ENCODE assay signal across 8 mouse cellular contexts in the genomic region with DNA sequence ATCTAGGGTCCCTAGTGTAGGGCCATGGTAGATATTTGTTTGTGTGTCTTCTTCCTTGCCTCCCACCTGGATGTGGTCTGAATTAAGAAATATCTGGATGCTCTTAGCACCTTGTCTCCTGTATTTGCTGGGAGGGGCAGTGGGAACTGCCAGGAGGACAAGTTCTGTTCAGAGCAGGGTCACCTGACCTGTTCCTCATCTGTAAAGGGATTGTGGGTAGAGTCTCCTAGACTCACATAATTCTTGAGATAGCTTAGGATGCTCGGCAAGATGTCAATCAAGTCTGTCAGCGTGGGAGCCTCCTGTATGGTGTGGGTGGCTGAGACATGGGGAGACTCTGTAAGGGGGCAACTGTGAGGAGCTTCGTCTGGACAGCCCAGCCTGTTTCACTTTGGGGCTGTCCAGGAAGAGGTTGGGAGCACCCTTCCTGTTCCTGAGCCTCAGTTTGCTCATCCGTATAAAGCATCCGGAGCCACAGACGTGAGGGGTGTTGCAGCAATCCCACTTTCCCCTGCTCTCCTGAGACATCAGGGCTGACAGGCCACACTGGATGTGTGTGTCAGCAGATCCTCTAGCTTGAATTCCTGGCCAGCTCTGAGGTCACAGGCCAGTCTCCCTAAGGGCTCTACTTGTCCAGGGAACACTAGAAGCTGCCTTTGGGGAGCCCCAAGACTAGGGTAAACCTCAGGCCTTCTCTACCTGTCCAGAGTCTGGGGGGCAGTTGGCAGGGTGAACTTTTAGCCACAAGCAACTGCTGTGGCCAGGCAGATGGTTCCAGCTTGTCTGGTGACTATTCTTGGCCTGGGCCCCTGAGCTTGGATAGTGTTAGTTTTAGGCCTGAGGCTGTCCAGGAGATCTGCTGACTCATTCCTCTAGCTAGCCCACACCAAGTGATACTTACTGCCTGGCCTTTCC. TPM values are rescaled to one million over a fixed set of nuclear protein-coding genes. Genes with fewer than 3 reads are reported as not detected.
DNase-seq lines count a peak whose midpoint lies in the region; ATAC-seq lines count a peak whose summit lies in the region.

No protein-coding gene starts in this region.

- H3K9me3 ChIP-seq in erythroblast, embryonic 14.5 days (ENCODE audit: control insufficient read depth, low read length): no peaks in the 10 kb centered on the region
- no peaks in the 10 kb centered on the region for H3K9me3 ChIP-seq in heart, embryonic 12.5 days (replicated peaks)
- no peaks in the 10 kb centered on the region for H3K9me3 ChIP-seq in limb, embryonic 15.5 days

- H3K9ac ChIP-seq in heart, embryonic 12.5 days: peak overlapping the region; percentile 88
- no peak overlapping the region for H3K9ac ChIP-seq in limb, embryonic 15.5 days

- H3K36me3 ChIP-seq in erythroblast, embryonic 14.5 days (ENCODE audit: control insufficient read depth): peaks cover 59% of the 10 kb centered on the region
- peaks cover 54% of the 10 kb centered on the region for H3K36me3 ChIP-seq in heart, embryonic 12.5 days
- peaks cover 50% of the 10 kb centered on the region for H3K36me3 ChIP-seq in limb, embryonic 15.5 days

- no peak for ATAC-seq in erythroblast, adult 5-6 weeks (replicated peaks; ENCODE audit: low FRiP score, poor library complexity, severe bottlenecking)
- ATAC-seq in heart, embryonic 12.5 days (ENCODE audit: insufficient number of reproducible peaks, low FRiP score): no peak
- no peak for ATAC-seq in limb, embryonic 15.5 days (ENCODE audit: insufficient number of reproducible peaks, low FRiP score, low TSS enrichment, low read depth)

- H3K27me3 ChIP-seq in erythroblast, embryonic 14.5 days (ENCODE audit: control insufficient read depth): no peaks in the 10 kb centered on the region; the same call in 1 of the 2 replicates
- no peaks in the 10 kb centered on the region for H3K27me3 ChIP-seq in heart, embryonic 12.5 days (replicated peaks)
- H3K27me3 ChIP-seq in limb, embryonic 15.5 days: no peaks in the 10 kb centered on the region

- H3K4me2 ChIP-seq in heart, embryonic 12.5 days: peak overlapping the region; percentile 92
- peak overlapping the region; percentile 84 for H3K4me2 ChIP-seq in limb, embryonic 15.5 days

- peaks cover 57% of the 10 kb centered on the region for H3K4me1 ChIP-seq in erythroblast, embryonic 14.5 days (ENCODE audit: control insufficient read depth)
- H3K4me1 ChIP-seq in brown adipose tissue, adult 24 weeks (ENCODE audit: control insufficient read depth, insufficient read depth, insufficient read length, low read length): peaks cover 11% of the 10 kb centered on the region; the same call in 1 of the 2 replicates
- H3K4me1 ChIP-seq in heart, embryonic 12.5 days (replicated peaks): peaks cover 54% of the 10 kb centered on the region
- peaks cover 27% of the 10 kb centered on the region for H3K4me1 ChIP-seq in limb, embryonic 15.5 days

- DNase-seq in urinary bladder, adult 18-20 months (ENCODE audit: low spot score in 2 of 2): no peak
- no peak for DNase-seq in right cerebral cortex, postnatal 25 days
- no peak for DNase-seq in lung, adult 18-20 months

- H3K4me3 ChIP-seq in erythroblast, embryonic 14.5 days (replicated peaks): peak overlapping the region; percentile 88
- peak overlapping the region; percentile 94 for H3K4me3 ChIP-seq in brown adipose tissue, adult 24 weeks (ENCODE audit: insufficient read depth, low read depth, low read length)
- H3K4me3 ChIP-seq in heart, embryonic 12.5 days: peak overlapping the region; percentile 81
- H3K4me3 ChIP-seq in limb, embryonic 15.5 days: peak overlapping the region; percentile 71

- H3K27ac ChIP-seq in brown adipose tissue, adult 24 weeks (replicated peaks; ENCODE audit: low read depth, low read length): peak overlapping the region; percentile 97
- peak overlapping the region; percentile 50; the same call in 1 of the 2 replicates for H3K27ac ChIP-seq in heart, embryonic 12.5 days (ENCODE audit: poor library complexity, severe bottlenecking)
- no peak overlapping the region for H3K27ac ChIP-seq in limb, embryonic 15.5 days

- 77% methylated on average over 6 of the region's 6 CpGs for WGBS in heart, embryonic 12.5 days
- WGBS in limb, embryonic 15.5 days: 85% methylated on average over 6 of the region's 6 CpGs

RNA-seq across cellular contexts. Expression of a gene that starts 2.0 kb away (rescaled TPM):
- polyA plus RNA-seq in erythroblast, embryonic 14.5 days (2012): 65.0 and 72.0 TPM in 2 replicates
- 20.5 and 25.9 TPM in 2 replicates for total RNA-seq in erythroblast, adult 5-6 weeks (2015; ENCODE audit: low replicate concordance)
- 36.7 and 46.1 TPM in 2 replicates for total RNA-seq in erythroblast, adult 5-6 weeks (2017; ENCODE audit: low replicate concordance)
- 181 and 274 TPM in 2 replicates for polyA plus RNA-seq in brown adipose tissue, adult 24 weeks (2012; ENCODE audit: insufficient read depth, insufficient read length, missing spikeins)
- polyA plus RNA-seq in heart, embryonic 12.5 days (2016; fragmentation: Nextera tagmentation; extraction: Ambion mirVana): 151 and 152 TPM in 2 replicates
- polyA plus RNA-seq in limb, embryonic 15.5 days (2015; fragmentation: Nextera tagmentation; extraction: Ambion mirVana): 100 and 110 TPM in 2 replicates

RNA-seq across cellular contexts. Expression of a gene that starts 4.8 kb away (rescaled TPM):
- polyA plus RNA-seq in erythroblast, embryonic 14.5 days (2012): 0.08 and 0.09 TPM in 2 replicates
- total RNA-seq in erythroblast, adult 5-6 weeks (2015; ENCODE audit: low replicate concordance): not detected in 2 replicates
- total RNA-seq in erythroblast, adult 5-6 weeks (2017; ENCODE audit: low replicate concordance): 1.7 TPM in 1 of 2 replicates, not detected in the other
- not detected in 2 replicates for polyA plus RNA-seq in brown adipose tissue, adult 24 weeks (2012; ENCODE audit: insufficient read depth, insufficient read length, missing spikeins)
- 0.78 and 0.83 TPM in 2 replicates for polyA plus RNA-seq in heart, embryonic 12.5 days (2016; fragmentation: Nextera tagmentation; extraction: Ambion mirVana)
- polyA plus RNA-seq in limb, embryonic 15.5 days (2015; fragmentation: Nextera tagmentation; extraction: Ambion mirVana): 0.86 and 1.3 TPM in 2 replicates

RNA-seq across cellular contexts. Expression of a gene that starts 14.8 kb away (rescaled TPM):
- 15.5 and 17.8 TPM in 2 replicates for polyA plus RNA-seq in erythroblast, embryonic 14.5 days (2012)
- total RNA-seq in erythroblast, adult 5-6 weeks (2015; ENCODE audit: low replicate concordance): 2.9 and 6.3 TPM in 2 replicates
- 0.56 and 0.68 TPM in 2 replicates for total RNA-seq in erythroblast, adult 5-6 weeks (2017; ENCODE audit: low replicate concordance)
- 17.0 and 17.6 TPM in 2 replicates for polyA plus RNA-seq in brown adipose tissue, adult 24 weeks (2012; ENCODE audit: insufficient read depth, insufficient read length, missing spikeins)
- polyA plus RNA-seq in heart, embryonic 12.5 days (2016; fragmentation: Nextera tagmentation; extraction: Ambion mirVana): 41.9 and 46.0 TPM in 2 replicates
- 54.6 and 58.9 TPM in 2 replicates for polyA plus RNA-seq in limb, embryonic 15.5 days (2015; fragmentation: Nextera tagmentation; extraction: Ambion mirVana)

RNA-seq across cellular contexts. Expression of a gene that starts 19.6 kb away (rescaled TPM):
- 0.03 TPM in 1 of 2 replicates, not detected in the other for polyA plus RNA-seq in erythroblast, embryonic 14.5 days (2012)
- total RNA-seq in erythroblast, adult 5-6 weeks (2015; ENCODE audit: low replicate concordance): not detected in 2 replicates
- 0.84 TPM in 1 of 2 replicates, not detected in the other for total RNA-seq in erythroblast, adult 5-6 weeks (2017; ENCODE audit: low replicate concordance)
- not detected in 2 replicates for polyA plus RNA-seq in brown adipose tissue, adult 24 weeks (2012; ENCODE audit: insufficient read depth, insufficient read length, missing spikeins)
- 0.23 and 1.0 TPM in 2 replicates for polyA plus RNA-seq in heart, embryonic 12.5 days (2016; fragmentation: Nextera tagmentation; extraction: Ambion mirVana)
- 5.4 and 5.8 TPM in 2 replicates for polyA plus RNA-seq in limb, embryonic 15.5 days (2015; fragmentation: Nextera tagmentation; extraction: Ambion mirVana)

RNA-seq across cellular contexts. Expression of a gene that starts 20.3 kb away (rescaled TPM):
- polyA plus RNA-seq in erythroblast, embryonic 14.5 days (2012): 836 and 840 TPM in 2 replicates
- total RNA-seq in erythroblast, adult 5-6 weeks (2015; ENCODE audit: low replicate concordance): 913 and 945 TPM in 2 replicates
- 805 and 888 TPM in 2 replicates for total RNA-seq in erythroblast, adult 5-6 weeks (2017; ENCODE audit: low replicate concordance)
- 495 and 669 TPM in 2 replicates for polyA plus RNA-seq in brown adipose tissue, adult 24 weeks (2012; ENCODE audit: insufficient read depth, insufficient read length, missing spikeins)
- 1,289 and 1,310 TPM in 2 replicates for polyA plus RNA-seq in heart, embryonic 12.5 days (2016; fragmentation: Nextera tagmentation; extraction: Ambion mirVana)
- polyA plus RNA-seq in limb, embryonic 15.5 days (2015; fragmentation: Nextera tagmentation; extraction: Ambion mirVana): 910 and 960 TPM in 2 replicates
